Mouse (Mus musculus) left cerebral cortex, adult 2 months (tissue): ENCODE results near the gene Lzts2. TPM values are rescaled to one million over a fixed set of nuclear protein-coding genes. Genes with fewer than 3 reads are reported as not detected.

Experiments
- DNase-seq, 2 experiments: peaks; one replicate each; pipeline ENCODE4 v3.0.0; 2021 to 2022; ENCODE audit warnings: low spot score in 2 of 2, mixed read lengths in 1 of 2; ENCODE audit errors: extremely low spot score in 1 of 2
- H3K27ac ChIP-seq: fragments of 200-600 bp; 2 replicates; pipeline ENCODE4 v1.8.1; 2022
- H3K4me3 ChIP-seq: fragments of 200-600 bp; 2 replicates; pipeline ENCODE4 v1.8.1; 2022
- CTCF ChIP-seq: fragments of 200-600 bp; IDR thresholded peaks from 2 replicates; pipeline ENCODE4 v1.8.1; 2022; ENCODE audit warnings: antibody characterized with exemption, mild to moderate bottlenecking, moderate library complexity
- intact Hi-C: fragments of 180-260 bp; cut with DNase I; formaldehyde crosslinking; loops from one replicate; pipeline ENCODE4 v1.15.1; 2025
- total RNA-seq, 2 experiments: library from RNA; stranded (reverse); gene quantifications; 2 replicates each; pipeline ENCODE4 v1.2.3; 2021

The Lzts2 gene
- total RNA-seq, 2 experiments from 2014 or later: 36.5 to 39.1 TPM

DNA sequence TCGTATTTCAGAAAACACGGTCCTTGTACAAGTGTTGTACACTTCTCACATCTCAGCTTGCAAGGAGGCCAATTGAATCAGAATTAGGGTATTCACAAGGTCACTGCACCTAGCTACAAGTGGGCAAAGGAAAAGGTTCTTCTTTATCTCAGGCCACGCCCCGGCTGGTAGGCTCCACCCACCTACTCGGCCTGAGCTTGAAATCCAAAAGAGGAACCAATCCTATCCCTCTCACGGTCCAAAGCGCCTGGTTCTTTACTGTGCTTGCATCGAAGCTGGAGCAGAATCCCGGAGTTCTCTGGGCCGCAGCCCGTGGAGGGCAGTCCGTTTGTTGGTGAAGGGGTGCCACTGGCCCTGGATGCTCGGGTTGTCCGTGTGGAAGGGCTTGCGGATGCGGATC, 8.8 kb upstream of the Lzts2 start, which contains the start of gene Twnk:
Gene Twnk (plus strand): TSS at position 220 of the 400 bp plus-strand sequence.
- intact Hi-C loops: no loop called here
- no peak for TF ChIP-seq CTCF
- Histone ChIP-seq H3K4me3 (peak within 1 kb of the TSS; percentile 98), H3K27ac (peak within 1 kb of the TSS; percentile 85)
- DNase-seq: no peak

DNA sequence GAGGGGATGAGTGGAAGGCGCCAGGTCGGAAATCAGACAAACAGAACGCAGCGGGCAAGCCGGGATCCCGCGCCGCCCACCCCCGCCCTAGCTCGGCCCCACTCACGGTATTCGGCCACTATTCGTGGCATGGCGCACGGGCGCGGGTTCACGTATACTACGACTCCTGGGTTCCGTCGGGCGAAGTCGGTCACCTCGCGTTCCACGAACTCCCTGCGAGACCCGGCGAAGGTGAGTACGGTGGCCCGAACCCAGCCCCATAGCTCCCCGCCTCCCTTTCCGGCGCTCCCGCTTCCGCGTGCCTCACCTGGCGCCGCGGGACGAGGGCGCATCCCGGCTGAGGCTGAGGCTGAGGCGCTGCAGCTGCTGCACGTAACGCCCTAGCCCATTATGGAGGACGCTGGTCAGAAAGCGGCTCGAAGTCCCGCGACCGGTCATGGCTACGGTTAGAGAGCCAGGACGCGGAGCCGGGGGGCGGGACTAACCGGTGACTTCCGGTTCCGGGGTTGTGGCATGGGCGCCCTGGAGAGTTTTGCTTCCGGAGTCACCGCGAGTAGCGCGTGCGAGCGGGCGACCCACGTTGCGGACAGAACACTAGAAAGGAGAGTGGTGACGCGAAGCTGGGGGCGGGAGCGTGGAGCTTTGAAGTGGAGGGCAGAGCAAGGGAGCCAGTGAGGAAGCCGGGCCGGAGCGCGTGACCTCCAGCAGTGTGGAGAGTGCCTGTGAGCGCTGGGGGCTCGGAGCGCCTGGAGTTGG, 8.1 kb upstream of the Lzts2 start, which contains the start of gene Mrpl43:
Gene Mrpl43 (minus strand): TSS at position 486 of the 756 bp plus-strand sequence.
- TF ChIP-seq CTCF: no peak
- H3K4me3 ChIP-seq: peak within 1 kb of the TSS; percentile 98
- DNase-seq: peak; percentile 95 to 97
- H3K27ac ChIP-seq: peak within 1 kb of the TSS; percentile 85
- intact Hi-C loops: no loop called here

GRCm38 (mm10) chr19:45007021-45007420, 7.2 kb upstream of the Lzts2 start:
- H3K4me3 ChIP-seq: peak overlapping the region; percentile 98
- no peak for DNase-seq
- no peak for TF ChIP-seq CTCF
- peak overlapping the region; percentile 85 for H3K27ac ChIP-seq
- intact Hi-C loops: no loop called here

- no peak for DNase-seq
- Histone ChIP-seq H3K4me3 (no peak overlapping the region; the same call in 1 of the 2 replicates), H3K27ac (no peak overlapping the region)
- intact Hi-C loops: no loop called here
- TF ChIP-seq CTCF: no peak
These were observed 6.6 kb upstream of the Lzts2 start for GRCm38 (mm10) chr19:45007425-45008191.

DNA sequence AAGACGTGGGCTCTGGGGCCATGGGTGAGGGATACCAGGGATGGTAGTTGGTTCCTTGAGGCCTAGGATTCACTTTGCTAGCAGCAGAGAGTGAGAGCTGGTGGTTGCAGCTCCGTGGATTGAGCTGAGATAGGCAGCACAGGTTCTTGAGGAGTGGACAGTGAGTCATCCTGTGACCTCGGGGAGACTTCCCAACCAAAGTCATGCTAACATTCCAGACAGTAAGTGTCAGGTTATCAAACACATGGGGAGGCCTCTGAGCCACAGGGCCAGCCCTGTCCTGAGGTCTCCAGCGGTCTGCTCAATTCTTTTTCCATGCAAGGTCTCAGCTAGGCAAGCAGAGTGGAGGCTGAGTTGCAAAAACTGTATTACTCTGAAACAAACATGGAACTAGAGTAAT, 3.6 kb upstream of the Lzts2 start:
- DNase-seq: no peak
- H3K4me3 ChIP-seq: no peak overlapping the region
- intact Hi-C loops: no loop called here
- TF ChIP-seq CTCF: no peak
- H3K27ac ChIP-seq: no peak overlapping the region

DNA sequence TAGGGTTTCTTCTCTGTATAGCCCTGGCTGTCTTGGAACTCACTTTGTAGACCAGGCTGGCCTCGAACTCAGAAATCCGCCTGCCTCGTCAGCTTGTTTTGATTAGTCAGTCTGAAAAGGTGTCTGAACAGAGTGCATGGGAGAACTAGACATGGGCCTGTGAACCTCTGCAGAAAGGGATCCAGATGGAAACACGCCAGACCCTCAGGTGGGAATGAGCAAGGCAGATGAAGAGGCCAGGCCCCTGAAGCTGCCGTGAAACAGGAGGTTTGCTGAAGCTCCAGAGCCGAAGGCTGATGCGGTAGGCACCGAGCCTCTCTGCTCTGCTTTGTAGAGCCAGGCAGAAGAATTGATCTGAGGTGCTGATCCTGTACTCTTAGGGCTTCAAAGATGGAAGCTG, 2.0 kb upstream of the Lzts2 start:
- Histone ChIP-seq H3K27ac (no peak overlapping the region), H3K4me3 (no peak overlapping the region)
- DNase-seq: no peak
- TF ChIP-seq CTCF: no peak
- intact Hi-C loops: loop anchor here (1.0 kb wide), 1 partner anchor 19 kb away; no protein-coding TSS in a partner anchor

DNA sequence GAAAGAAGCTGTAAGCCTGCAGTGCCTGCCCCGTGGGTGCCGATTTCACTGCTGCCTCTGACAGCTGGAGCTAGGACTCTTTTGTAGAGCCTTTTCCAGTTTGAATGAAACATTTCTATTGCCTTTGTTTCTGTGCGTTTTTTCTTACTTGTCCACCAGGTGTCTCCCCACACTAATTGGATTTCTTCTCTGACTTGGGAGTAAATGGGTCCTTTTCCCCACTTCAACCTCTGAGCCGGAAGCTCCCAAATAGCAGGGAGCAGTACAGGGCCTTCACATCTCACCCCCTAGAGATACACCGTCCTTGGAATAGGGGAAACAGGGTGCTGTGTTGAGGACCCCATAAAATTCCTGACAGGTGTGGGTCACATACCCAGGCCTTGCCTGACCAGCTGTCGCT, 1.6 kb upstream of the Lzts2 start:
- intact Hi-C loops: loop anchor here (1.0 kb wide), 1 partner anchor 19 kb away; no protein-coding TSS in a partner anchor
- no peak for DNase-seq
- peak; percentile 67 for TF ChIP-seq CTCF
- no peak overlapping the region for H3K4me3 ChIP-seq
- H3K27ac ChIP-seq: no peak overlapping the region

DNA sequence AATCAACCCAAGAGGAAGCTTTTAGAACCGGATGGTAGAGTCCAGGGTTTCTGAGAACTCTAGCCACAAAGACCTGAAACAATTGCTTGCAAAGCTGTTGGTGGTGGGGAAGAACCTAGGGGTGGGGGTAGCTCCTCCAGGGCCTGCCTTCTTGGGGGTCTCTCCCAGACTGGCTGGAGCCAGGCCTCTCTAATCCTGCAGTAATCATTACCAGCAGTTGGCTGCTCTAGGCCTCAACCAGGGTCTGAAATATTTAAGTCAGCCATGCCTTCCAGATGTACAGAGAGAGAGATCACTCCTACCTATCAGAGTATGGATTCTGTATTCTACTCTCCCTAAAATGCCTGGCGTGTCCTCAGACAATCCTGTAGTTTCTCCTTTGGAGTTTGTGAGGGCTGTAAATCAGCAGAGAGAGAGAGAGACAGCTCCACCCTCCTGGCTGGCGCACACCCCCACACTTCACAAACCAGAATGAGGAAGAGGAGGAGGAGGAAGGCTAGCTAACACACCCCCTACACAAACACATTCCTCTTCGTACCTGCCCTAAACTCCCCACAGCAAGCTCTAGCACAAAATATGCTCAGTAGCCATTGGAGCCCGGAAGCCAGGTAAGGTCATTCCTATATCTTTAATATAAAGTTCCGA, 511 bp upstream of the Lzts2 start:
- no peak for DNase-seq
- intact Hi-C loops: no loop called here
- TF ChIP-seq CTCF: no peak
- no peak overlapping the region for H3K4me3 ChIP-seq
- no peak overlapping the region; the same call in 1 of the 2 replicates for H3K27ac ChIP-seq

DNA sequence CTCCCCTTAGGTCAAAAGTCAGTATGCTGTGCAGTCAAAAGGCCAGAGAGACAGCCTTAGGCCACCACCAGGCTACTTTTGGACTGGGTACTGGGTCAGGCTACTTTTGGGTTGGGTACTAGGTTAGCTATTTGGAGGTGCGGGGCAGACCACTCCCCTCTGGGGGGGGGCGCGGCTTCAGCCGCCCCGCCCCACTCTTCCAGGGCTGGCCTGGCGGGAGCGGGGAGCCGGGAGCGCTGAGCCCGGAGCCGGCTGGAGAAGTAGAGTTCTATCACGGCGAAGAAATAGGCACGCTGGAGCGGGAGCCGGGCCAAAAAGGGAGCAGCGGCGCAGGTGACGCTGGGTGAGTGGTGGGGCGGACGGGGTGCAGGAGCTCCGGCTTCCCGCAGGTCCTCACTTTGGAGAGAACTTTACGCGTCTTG, 778 bp downstream of the Lzts2 start:
- Histone ChIP-seq H3K27ac (peak overlapping the region; percentile 80), H3K4me3 (peak overlapping the region; percentile 56)
- DNase-seq: no peak
- no peak for TF ChIP-seq CTCF
- intact Hi-C loops: no loop called here

GRCm38 (mm10) chr19:45015518-45016281, 1.5 kb downstream of the Lzts2 start:
- peak in 1 of 2 experiments; percentile 52 for DNase-seq
- Histone ChIP-seq H3K4me3 (peak overlapping the region; percentile 56), H3K27ac (peak overlapping the region; percentile 97)
- intact Hi-C loops: loop anchor here (1.0 to 2.0 kb wide), 2 partner anchors 16 to 27 kb away; partner anchors contain the start of gene Sema4g
- TF ChIP-seq CTCF: no peak
